Mouse (Mus musculus): Measurements from ENCODE around the gene Lrpprc. TPM values are rescaled to one million over a fixed set of nuclear protein-coding genes. Genes with fewer than 3 reads are reported as not detected.
"Not testable (repeated sequence)": the region's sequence is repeated elsewhere in the genome, so short reads cannot be mapped to it uniquely, and the experiment has no call there.

The Lrpprc gene
- polyA plus RNA-seq, 1 experiment from 2014 or later: 11.2 TPM

DNA sequence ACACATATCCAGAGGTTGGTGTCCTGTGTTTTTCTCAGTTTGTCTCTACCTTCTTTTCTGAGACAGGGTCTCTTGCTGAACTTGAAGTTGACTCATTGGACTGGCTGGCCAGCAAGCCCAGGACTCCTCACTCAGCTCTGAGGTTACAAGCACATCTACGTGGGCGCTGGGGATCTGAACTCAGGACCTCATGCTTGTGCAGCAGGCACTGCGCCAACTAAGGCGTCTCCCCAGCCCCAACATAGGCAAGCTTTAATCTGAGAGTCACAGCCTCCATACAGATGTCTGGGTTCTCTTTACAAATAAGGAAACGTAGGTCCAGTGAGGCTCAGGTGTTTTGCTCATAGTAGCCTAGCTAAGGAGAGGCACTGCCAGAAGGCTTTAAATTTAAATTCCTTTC lies 27.8 kb upstream of the Lrpprc start:
- DNase-seq (ENCODE audit: low spot score): no peak
- no peak for ATAC-seq

DNA sequence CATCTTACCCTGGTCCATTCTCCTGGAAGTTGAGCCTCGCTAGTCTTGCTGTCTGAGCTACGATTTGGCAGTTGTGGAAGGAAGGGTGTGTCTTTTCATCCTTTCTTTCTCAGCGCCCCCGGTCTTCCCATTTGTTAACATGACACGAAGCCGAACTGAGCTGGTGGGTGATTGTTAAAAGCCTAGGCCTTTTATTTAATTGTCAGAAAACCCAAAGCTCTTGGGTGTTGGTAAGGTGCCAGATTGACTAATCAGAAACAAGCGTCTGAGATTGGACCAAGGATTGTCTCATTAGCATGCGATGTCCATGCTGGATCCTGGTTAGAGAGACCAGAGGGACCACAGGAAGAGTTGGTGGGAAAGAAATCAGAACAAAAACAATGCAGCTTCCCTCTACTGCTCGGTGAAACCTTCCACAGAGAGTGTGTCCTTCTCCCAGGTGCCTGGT lies 25.4 kb upstream of the Lrpprc start:
- H3K27ac ChIP-seq (ENCODE audit: low read length): no peak overlapping the region
- H3K4me2 ChIP-seq (replicated peaks; ENCODE audit: low read depth, low read length): no peak overlapping the region
- DNase-seq (ENCODE audit: low spot score): no peak
- no peaks in the 10 kb centered on the region for H3K36me3 ChIP-seq (ENCODE audit: insufficient read depth, low read length)
- no peaks in the 10 kb centered on the region for H3K4me1 ChIP-seq (ENCODE audit: insufficient read depth, low read depth, low read length)
- H3K4me3 ChIP-seq (ENCODE audit: low read depth, low read length): no peak overlapping the region
- ATAC-seq: no peak
- H3K9ac ChIP-seq (replicated peaks; ENCODE audit: low read depth): no peak overlapping the region
- TF ChIP-seq EP300 (IDR thresholded peaks at IDR 0.05): no peak
- 71% methylated on average over 9 of the region's 9 CpGs for WGBS
- no peaks in the 10 kb centered on the region for H3K27me3 ChIP-seq (replicated peaks; ENCODE audit: insufficient read depth, low read length)
- no peaks in the 10 kb centered on the region for H3K9me3 ChIP-seq (ENCODE audit: low read length)

More for the DNA sequence above, 27.8 kb upstream of the Lrpprc start:
- no peaks in the 10 kb centered on the region for H3K36me3 ChIP-seq (ENCODE audit: insufficient read depth, low read length)
- H3K4me3 ChIP-seq (ENCODE audit: low read depth, low read length): no peak overlapping the region
- TF ChIP-seq EP300 (IDR thresholded peaks at IDR 0.05) (no peak), CTCF (IDR thresholded peaks at IDR 0.05) (no peak)
- no peaks in the 10 kb centered on the region for H3K9me3 ChIP-seq (ENCODE audit: low read length)
- no peaks in the 10 kb centered on the region for H3K4me1 ChIP-seq (ENCODE audit: insufficient read depth, low read depth, low read length)
- 75% methylated on average over 5 of the region's 5 CpGs for WGBS
- H3K9ac ChIP-seq (replicated peaks; ENCODE audit: low read depth): no peak overlapping the region
- no peak overlapping the region for H3K27ac ChIP-seq (ENCODE audit: low read length)
- no peak overlapping the region for H3K4me2 ChIP-seq (replicated peaks; ENCODE audit: low read depth, low read length)
- no peaks in the 10 kb centered on the region for H3K27me3 ChIP-seq (replicated peaks; ENCODE audit: insufficient read depth, low read length)

DNA sequence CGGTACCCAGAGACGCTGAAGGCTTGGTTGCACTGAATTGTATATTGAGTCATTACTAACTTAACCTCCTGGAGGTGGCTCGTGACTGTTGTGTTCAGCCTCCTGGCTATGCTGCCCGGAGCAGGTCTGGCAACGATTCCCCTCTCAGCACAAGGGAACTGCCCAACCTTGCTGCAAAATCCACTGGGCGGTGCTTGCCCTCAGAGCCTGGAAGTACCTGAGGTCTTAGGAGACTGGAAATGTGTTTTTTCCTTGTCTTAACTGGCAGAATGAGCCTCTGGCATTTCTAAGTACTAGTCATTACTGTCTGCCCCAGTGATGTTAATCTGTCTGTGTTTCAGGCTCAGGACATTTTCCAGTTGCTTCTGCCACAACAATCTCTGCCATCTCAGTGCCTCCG lies 24.3 kb upstream of the Lrpprc start:
- WGBS: 67% methylated on average over 7 of the region's 7 CpGs
- ATAC-seq: no peak
- TF ChIP-seq CTCF (IDR thresholded peaks at IDR 0.05) (no peak), EP300 (IDR thresholded peaks at IDR 0.05) (no peak)

DNA sequence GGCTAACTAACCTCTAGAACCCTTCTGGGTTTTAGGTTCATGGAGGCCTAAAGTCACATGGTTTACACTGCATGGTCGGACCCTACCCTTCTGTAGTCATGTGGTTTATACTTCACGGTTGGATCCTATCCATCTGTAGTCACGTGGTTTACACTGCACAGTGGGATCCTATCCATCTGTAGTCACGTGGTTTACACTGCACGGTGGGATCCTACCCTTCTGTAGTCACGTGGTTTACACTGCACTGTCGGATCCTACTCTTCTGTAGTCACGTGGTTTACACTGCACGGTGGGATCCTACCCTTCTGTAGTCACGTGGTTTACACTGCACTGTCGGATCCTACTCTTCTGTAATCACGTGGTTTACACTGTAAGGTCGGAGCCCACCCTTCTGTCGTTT lies 23.6 kb upstream of the Lrpprc start:
- DNase-seq (ENCODE audit: low spot score); H3K4me1 ChIP-seq (ENCODE audit: insufficient read depth, low read depth, low read length); H3K27ac ChIP-seq (ENCODE audit: low read length); H3K9ac ChIP-seq (replicated peaks; ENCODE audit: low read depth); H3K27me3 ChIP-seq (replicated peaks; ENCODE audit: insufficient read depth, low read length); H3K4me2 ChIP-seq (replicated peaks; ENCODE audit: low read depth, low read length); ATAC-seq; H3K4me3 ChIP-seq (ENCODE audit: low read depth, low read length); H3K36me3 ChIP-seq (ENCODE audit: insufficient read depth, low read length); H3K9me3 ChIP-seq (ENCODE audit: low read length): not testable (repeated sequence)
- 69% methylated on average over 14 of the region's 14 CpGs for WGBS

More for the DNA sequence above, 24.3 kb upstream of the Lrpprc start:
- no peaks in the 10 kb centered on the region for H3K4me1 ChIP-seq (ENCODE audit: insufficient read depth, low read depth, low read length)
- H3K4me3 ChIP-seq (ENCODE audit: low read depth, low read length): no peak overlapping the region
- H3K27ac ChIP-seq (ENCODE audit: low read length): no peak overlapping the region
- H3K9me3 ChIP-seq (ENCODE audit: low read length): no peaks in the 10 kb centered on the region
- no peak overlapping the region for H3K9ac ChIP-seq (replicated peaks; ENCODE audit: low read depth)
- no peak overlapping the region for H3K4me2 ChIP-seq (replicated peaks; ENCODE audit: low read depth, low read length)
- DNase-seq (ENCODE audit: low spot score): no peak
- H3K36me3 ChIP-seq (ENCODE audit: insufficient read depth, low read length): no peaks in the 10 kb centered on the region
- no peaks in the 10 kb centered on the region for H3K27me3 ChIP-seq (replicated peaks; ENCODE audit: insufficient read depth, low read length)

DNA sequence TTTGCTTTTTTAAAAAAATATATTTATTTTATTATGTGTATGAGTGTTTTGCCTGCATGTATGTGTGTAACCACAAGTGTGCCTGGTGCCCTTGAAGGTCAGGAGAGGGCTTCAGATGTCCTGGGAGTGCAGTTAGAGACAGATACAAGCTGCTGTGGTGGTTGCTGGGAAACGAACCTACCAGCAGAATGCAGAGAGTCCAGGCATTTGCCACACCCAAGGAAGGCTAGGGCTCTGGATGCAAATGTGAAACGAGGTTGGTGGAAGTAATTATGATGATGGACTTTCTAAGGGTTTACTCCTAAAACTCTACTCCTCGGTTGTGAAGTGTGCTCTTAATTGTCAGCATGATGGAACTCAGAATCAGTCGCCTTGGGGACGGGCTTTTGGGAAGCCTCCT lies 1.4 kb upstream of the Lrpprc start:
- H3K9ac ChIP-seq (replicated peaks; ENCODE audit: low read depth): no peak overlapping the region
- TF ChIP-seq EP300 (IDR thresholded peaks at IDR 0.05) (no peak), CTCF (IDR thresholded peaks at IDR 0.05) (no peak)
- no peak for DNase-seq (ENCODE audit: low spot score)
- no peak overlapping the region for H3K27ac ChIP-seq (ENCODE audit: low read length)
- no peaks in the 10 kb centered on the region for H3K9me3 ChIP-seq (ENCODE audit: low read length)
- H3K4me2 ChIP-seq (replicated peaks; ENCODE audit: low read depth, low read length): no peak overlapping the region
- no peak for ATAC-seq
- no peak overlapping the region for H3K4me3 ChIP-seq (ENCODE audit: low read depth, low read length)
- H3K4me1 ChIP-seq (ENCODE audit: insufficient read depth, low read depth, low read length): peaks cover 5% of the 10 kb centered on the region; the same call in 1 of the 2 replicates
- no peaks in the 10 kb centered on the region for H3K36me3 ChIP-seq (ENCODE audit: insufficient read depth, low read length)
- WGBS: 67% methylated on average over 5 of the region's 5 CpGs
- no peaks in the 10 kb centered on the region for H3K27me3 ChIP-seq (replicated peaks; ENCODE audit: insufficient read depth, low read length)

DNA sequence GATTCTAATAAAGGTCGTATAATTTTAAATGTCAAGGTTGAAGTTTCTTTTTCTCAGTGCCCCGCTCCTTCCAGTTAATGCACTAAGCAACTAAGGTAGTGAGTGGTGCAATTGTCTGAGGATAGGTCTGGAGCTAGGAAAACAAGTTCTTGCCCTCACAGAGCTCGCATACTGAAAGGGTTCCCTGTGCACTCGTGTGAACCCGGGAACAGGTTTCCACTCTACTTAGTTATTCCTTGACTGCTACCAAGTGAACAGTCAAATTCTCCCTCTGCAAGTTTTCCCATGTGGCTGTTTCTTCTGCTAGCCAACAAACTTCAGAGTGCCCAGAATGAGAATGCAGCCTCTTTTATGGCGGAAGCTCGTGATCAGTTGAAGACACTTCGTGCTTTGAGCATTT lies 567 bp upstream of the Lrpprc start:
- peak; percentile 14; the same call in 1 of the 2 replicates for ATAC-seq
- no peaks in the 10 kb centered on the region for H3K36me3 ChIP-seq (ENCODE audit: insufficient read depth, low read length)
- H3K4me2 ChIP-seq (replicated peaks; ENCODE audit: low read depth, low read length): peak overlapping the region; percentile 87
- no peaks in the 10 kb centered on the region for H3K9me3 ChIP-seq (ENCODE audit: low read length)
- WGBS: 2% methylated on average over 8 of the region's 8 CpGs
- no peak for DNase-seq (ENCODE audit: low spot score)
- H3K27ac ChIP-seq (ENCODE audit: low read length): peak overlapping the region; percentile 16
- H3K4me1 ChIP-seq (ENCODE audit: insufficient read depth, low read depth, low read length): peaks cover 5% of the 10 kb centered on the region; the same call in 1 of the 2 replicates
- peak overlapping the region; percentile 73 for H3K9ac ChIP-seq (replicated peaks; ENCODE audit: low read depth)
- H3K4me3 ChIP-seq (ENCODE audit: low read depth, low read length): peak overlapping the region; percentile 89
- TF ChIP-seq EP300 (IDR thresholded peaks at IDR 0.05) (no peak), CTCF (IDR thresholded peaks at IDR 0.05) (no peak)
- no peaks in the 10 kb centered on the region for H3K27me3 ChIP-seq (replicated peaks; ENCODE audit: insufficient read depth, low read length)

DNA sequence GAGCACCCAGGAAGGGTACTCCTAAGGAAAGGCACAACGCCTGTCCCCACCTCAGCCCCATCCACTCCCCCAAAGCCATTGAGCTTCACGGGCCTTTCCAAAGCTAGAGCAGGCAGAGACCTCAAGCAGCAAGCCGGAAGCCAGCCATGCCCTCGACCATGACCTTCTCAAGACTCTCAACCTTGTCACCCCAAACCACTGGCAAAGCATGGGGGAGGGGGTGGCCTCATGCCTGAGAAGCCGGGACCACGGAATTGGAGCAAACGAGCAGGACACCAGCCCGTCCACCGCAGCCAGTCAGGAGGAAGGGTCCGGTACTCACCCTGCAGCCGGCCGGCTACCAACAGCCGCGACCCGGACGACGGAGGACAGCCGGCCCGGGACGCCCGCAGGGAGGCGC lies 546 bp downstream of the Lrpprc start:
- Histone ChIP-seq H3K27me3 (replicated peaks; ENCODE audit: insufficient read depth, low read length) (no peaks in the 10 kb centered on the region), H3K4me3 (ENCODE audit: low read depth, low read length) (peak overlapping the region; percentile 89), H3K9ac (replicated peaks; ENCODE audit: low read depth) (peak overlapping the region; percentile 73), H3K4me2 (replicated peaks; ENCODE audit: low read depth, low read length) (peak overlapping the region; percentile 87), H3K4me1 (ENCODE audit: insufficient read depth, low read depth, low read length) (peaks cover 5% of the 10 kb centered on the region; the same call in 1 of the 2 replicates), H3K36me3 (ENCODE audit: insufficient read depth, low read length) (no peaks in the 10 kb centered on the region), H3K9me3 (ENCODE audit: low read length) (no peaks in the 10 kb centered on the region), H3K27ac (ENCODE audit: low read length) (0 out of 2 replicates have a peak overlapping the region, but pooled peaks have one; percentile 71)
- DNase-seq (ENCODE audit: low spot score) (peak; percentile 12), ATAC-seq (peak; percentile 3)
- TF ChIP-seq CTCF (IDR thresholded peaks at IDR 0.05): no peak
- TF ChIP-seq EP300 (IDR thresholded peaks at IDR 0.05): no peak
- 0% methylated on average over 22 of the region's 22 CpGs for WGBS
